In genomic region chr14:78428233-78429019, GRCm38 (mm10) we compare ENCODE assay signal across 13 mouse cellular contexts.
A peak's percentile ranks its signal among the peaks of the same experiment; 100 is the strongest.
DNase-seq lines count a peak whose midpoint lies in the region; ATAC-seq and TF ChIP-seq lines count a peak whose summit lies in the region.
"Had no signal": no experiment of that assay in that cellular context is flagged by ENCODE, and none has a peak within 500 bp of the region (broad histone marks: within the 10 kb centered on the region; RNA-seq: fewer than 3 reads in every experiment).

No protein-coding gene starts in this region.

- no peak for ATAC-seq in embryonic facial prominence, embryonic 15.5 days (ENCODE audit: insufficient number of reproducible peaks, low FRiP score, low TSS enrichment, low read depth)

- DNase-seq in kidney, adult 2 months, result peak; percentile 53
- no peak for DNase-seq in kidney, adult 18-20 months
- no peak for DNase-seq in CH12.LX (ENCODE audit: extremely low read depth)
- DNase-seq in heart, postnatal 4 days, result peak; percentile 7
- DNase-seq in thymus, adult 2 months, result no peak
- DNase-seq in gastrocnemius, postnatal 10 days, result no peak
- no peak for DNase-seq in natural killer cell, adult 2 months (ENCODE audit: low spot score in 2 of 2)
- DNase-seq: cerebellum, adult 18-20 months had no signal

- no peak overlapping the region for H3K9ac ChIP-seq in CH12.LX (ENCODE audit: insufficient read depth, low read depth)
- H3K9ac ChIP-seq in embryonic facial prominence, embryonic 15.5 days, result no peak overlapping the region
- H3K9ac ChIP-seq: hindbrain, embryonic 12.5 days; liver, embryonic 15.5 days; neural tube, embryonic 13.5 days had no signal

- no peak for TF ChIP-seq RAD21 in CH12.LX (IDR thresholded peaks at IDR 0.05; ENCODE audit: low read depth, low read length)

- H3K79me2 ChIP-seq in CH12.LX (replicated peaks; ENCODE audit: control insufficient read depth, extremely low read depth, insufficient read depth, poor library complexity, severe bottlenecking), result no peaks in the 10 kb centered on the region

- peaks cover 3% of the 10 kb centered on the region for H3K9me3 ChIP-seq in CH12.LX (replicated peaks; ENCODE audit: low read length)
- H3K9me3 ChIP-seq in embryonic facial prominence, embryonic 15.5 days (replicated peaks), result no peaks in the 10 kb centered on the region
- H3K9me3 ChIP-seq: hindbrain, embryonic 12.5 days; liver, embryonic 15.5 days; neural tube, embryonic 13.5 days had no signal

- H3K27me3 ChIP-seq in kidney, adult 2 months (replicated peaks; ENCODE audit: control insufficient read depth, insufficient read depth, low read length), result no peaks in the 10 kb centered on the region
- no peaks in the 10 kb centered on the region for H3K27me3 ChIP-seq in CH12.LX (replicated peaks)
- no peaks in the 10 kb centered on the region for H3K27me3 ChIP-seq in embryonic facial prominence, embryonic 15.5 days
- no peaks in the 10 kb centered on the region for H3K27me3 ChIP-seq in thymus, adult 2 months (ENCODE audit: control insufficient read depth, insufficient read depth, low read length)
- H3K27me3 ChIP-seq: hindbrain, embryonic 12.5 days; liver, embryonic 15.5 days; neural tube, embryonic 13.5 days had no signal

- no peak overlapping the region for H3K4me3 ChIP-seq in kidney, adult 2 months (ENCODE audit: insufficient read depth, low read depth, low read length)
- H3K4me3 ChIP-seq in CH12.LX (replicated peaks in 1 of 3; ENCODE audit: low read depth in 2 of 3, low read length in 2 of 3, poor library complexity in 1 of 3), result no peak overlapping the region
- no peak overlapping the region for H3K4me3 ChIP-seq in embryonic facial prominence, embryonic 15.5 days (replicated peaks)
- no peak overlapping the region for H3K4me3 ChIP-seq in thymus, adult 2 months (ENCODE audit: control insufficient read depth, insufficient read depth, low read length)
- H3K4me3 ChIP-seq: hindbrain, embryonic 12.5 days; layer of hippocampus, adult 2 months; liver, embryonic 15.5 days; neural tube, embryonic 13.5 days had no signal

- TF ChIP-seq POLR2A in kidney, adult 2 months (IDR thresholded peaks at IDR 0.05; ENCODE audit: low read depth, low read length), result no peak
- no peak for TF ChIP-seq POLR2A in CH12.LX (IDR thresholded peaks at IDR 0.05; ENCODE audit: low read depth, low read length)
- no peak for TF ChIP-seq POLR2A in thymus, adult 2 months (IDR thresholded peaks at IDR 0.05; ENCODE audit: control insufficient read depth, extremely low read depth, insufficient read depth, low read length, poor library complexity)

- no peaks in the 10 kb centered on the region for H3K36me3 ChIP-seq in kidney, adult 2 months (ENCODE audit: control insufficient read depth, insufficient read depth, low read length)
- H3K36me3 ChIP-seq in CH12.LX (replicated peaks in 1 of 2; ENCODE audit: control insufficient read depth in 1 of 2, insufficient read depth in 1 of 2, low read length in 1 of 2), result no peaks in the 10 kb centered on the region
- no peaks in the 10 kb centered on the region for H3K36me3 ChIP-seq in embryonic facial prominence, embryonic 15.5 days
- H3K36me3 ChIP-seq in thymus, adult 2 months (ENCODE audit: control insufficient read depth, insufficient read depth, low read length), result no peaks in the 10 kb centered on the region
- H3K36me3 ChIP-seq: hindbrain, embryonic 12.5 days; liver, embryonic 15.5 days; neural tube, embryonic 13.5 days had no signal

- H3K4me1 ChIP-seq in kidney, adult 2 months (ENCODE audit: control insufficient read depth, insufficient read depth, low read length), result no peaks in the 10 kb centered on the region
- H3K4me1 ChIP-seq in CH12.LX (ENCODE audit: control insufficient read depth in 1 of 2, insufficient read depth in 2 of 2), result peaks cover 3 to 41% of the 10 kb centered on the region in 2 experiments; a peak in 2 of 4 replicates
- H3K4me1 ChIP-seq in embryonic facial prominence, embryonic 15.5 days, result peaks cover 5% of the 10 kb centered on the region; the same call in 1 of the 2 replicates
- H3K4me1 ChIP-seq in thymus, adult 2 months (replicated peaks; ENCODE audit: control insufficient read depth, insufficient read depth, low read length), result peaks cover 18% of the 10 kb centered on the region
- H3K4me1 ChIP-seq: hindbrain, embryonic 12.5 days; liver, embryonic 15.5 days had no signal

- dilution Hi-C loops in CH12.LX (cut with MboI; ENCODE audit: extremely low pct_ligation_motif_present, extremely low pct_unique_long_range_greater_than_20kb, low sequenced_read_pairs), result no loop called here

- TF ChIP-seq EP300 in CH12.LX (IDR thresholded peaks at IDR 0.05; ENCODE audit: low read length), result no peak

- no peak for TF ChIP-seq CTCF in kidney, adult 2 months (conservative IDR thresholded peaks at IDR 0.05; ENCODE audit: insufficient read depth, insufficient read length, low read depth, low read length)
- no peak for TF ChIP-seq CTCF in CH12.LX (conservative IDR thresholded peaks at IDR 0.05 in 1 of 2, IDR thresholded peaks at IDR 0.05 in 1 of 2; ENCODE audit: low read depth in 2 of 2, low read length in 2 of 2)
- no peak for TF ChIP-seq CTCF in thymus, adult 2 months (IDR thresholded peaks at IDR 0.05; ENCODE audit: borderline replicate concordance, control insufficient read depth, extremely low read depth, insufficient read depth, low read length, poor library complexity)

- WGBS in kidney, adult 2 months, result 65% methylated on average over 10 of the region's 10 CpGs
- WGBS in embryonic facial prominence, embryonic 15.5 days, result 64% methylated on average over 10 of the region's 10 CpGs
- 92% methylated on average over 10 of the region's 10 CpGs for WGBS in thymus, adult 2 months

- no peak overlapping the region for H3K4me2 ChIP-seq in CH12.LX (ENCODE audit: insufficient read depth, low read depth, poor library complexity, severe bottlenecking)
- H3K4me2 ChIP-seq in embryonic facial prominence, embryonic 15.5 days (replicated peaks), result no peak overlapping the region
- H3K4me2 ChIP-seq: hindbrain, embryonic 12.5 days; liver, embryonic 15.5 days; neural tube, embryonic 13.5 days had no signal

- H3K27ac ChIP-seq in kidney, adult 2 months (ENCODE audit: insufficient read depth, low read depth, low read length), result no peak overlapping the region
- no peak overlapping the region for H3K27ac ChIP-seq in CH12.LX (ENCODE audit: insufficient read depth, low read depth)
- peak overlapping the region; percentile 45; the same call in 1 of the 2 replicates for H3K27ac ChIP-seq in embryonic facial prominence, embryonic 15.5 days (replicated peaks)
- no peak overlapping the region for H3K27ac ChIP-seq in thymus, adult 2 months (ENCODE audit: control insufficient read depth, insufficient read depth, low read length)
- H3K27ac ChIP-seq: hindbrain, embryonic 12.5 days; layer of hippocampus, adult 2 months; liver, embryonic 15.5 days; neural tube, embryonic 13.5 days had no signal

- in situ Hi-C loops in CH12.LX (cut with MboI; ENCODE audit: low pct_ligation_motif_present, low pct_unique_long_range_greater_than_20kb, low sequenced_read_pairs), result no loop called here

TF ChIP-seq in CH12.LX, 34 proteins besides CTCF, POLR2A, EP300 and RAD21:
- TF ChIP-seq BHLHE40 (IDR thresholded peaks at IDR 0.05; ENCODE audit: low read depth, low read length), result peak; percentile 73
- TF ChIP-seq MAX (IDR thresholded peaks at IDR 0.05; ENCODE audit: low read length), result no peak
- no peak for TF ChIP-seq POLR2AphosphoS2 (IDR thresholded peaks at IDR 0.05; ENCODE audit: low read depth, low read length)
- no peak for TF ChIP-seq MAZ (IDR thresholded peaks at IDR 0.05; ENCODE audit: low read depth, low read length)
- TF ChIP-seq NELFE (IDR thresholded peaks at IDR 0.05; ENCODE audit: low read depth, low read length), result no peak
- TF ChIP-seq MYC (IDR thresholded peaks at IDR 0.05; ENCODE audit: low read depth, low read length), result no peak
- TF ChIP-seq USF2 (conservative IDR thresholded peaks at IDR 0.05; ENCODE audit: low read depth, low read length), result no peak

Comparison
In these comparisons a context has a peak if more than half of its experiments do, and no peak if none do; other contexts are left out.
1. DNase-seq: peak in kidney, adult 2 months (single experiment) and heart, postnatal 4 days (single experiment); none in kidney, adult 18-20 months (single experiment), CH12.LX (single experiment), thymus, adult 2 months (single experiment), gastrocnemius, postnatal 10 days (single experiment) and natural killer cell, adult 2 months (0 of 2).